Mouse (Mus musculus): ENCODE data around the gene Gm20449.
"Not testable (repeated sequence)": the region's sequence is repeated elsewhere in the genome, so short reads cannot be mapped to it uniquely, and the experiment has no call there.

Gm20449 gene

DNA sequence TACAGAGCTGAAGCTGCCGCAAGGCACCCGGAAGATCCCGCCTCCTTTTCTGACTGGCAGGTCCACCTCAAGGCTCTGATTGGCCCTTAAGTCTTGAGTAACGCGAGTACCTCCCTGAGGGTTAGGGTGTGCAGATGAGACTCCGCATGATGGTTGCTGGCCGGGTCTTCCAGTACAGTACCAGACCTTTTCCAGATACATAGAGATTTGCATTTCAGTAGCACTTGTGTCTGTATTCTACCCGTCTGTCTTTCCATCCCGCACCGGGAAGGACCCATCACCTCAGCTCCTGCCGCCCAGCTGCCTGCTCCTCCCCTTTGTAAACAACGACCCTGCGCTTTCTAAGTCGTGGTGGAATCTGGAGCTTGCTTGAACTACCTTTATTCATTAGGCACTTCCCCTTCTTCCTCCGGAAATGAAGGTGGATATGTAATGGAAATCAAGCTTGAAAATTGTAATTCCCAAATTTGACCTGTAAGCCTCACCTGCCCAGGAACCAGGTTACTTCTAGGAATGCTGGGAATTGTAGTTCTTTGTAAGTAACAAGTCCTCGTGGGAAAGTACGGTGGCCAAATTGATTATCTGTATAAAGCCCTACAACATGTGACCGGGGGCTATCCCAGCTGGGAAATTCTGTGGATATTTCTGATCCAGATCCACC is at the start of gene Gm20449, which contains the start of gene AW146154:
Gene Gm20449 (minus strand): TSS at position 29 of the 661 bp plus-strand sequence.
Gene AW146154 (minus strand): TSS at position 502 of the 661 bp plus-strand sequence.
- peak; percentile 91 for DNase-seq (ENCODE audit: low read depth)

DNA sequence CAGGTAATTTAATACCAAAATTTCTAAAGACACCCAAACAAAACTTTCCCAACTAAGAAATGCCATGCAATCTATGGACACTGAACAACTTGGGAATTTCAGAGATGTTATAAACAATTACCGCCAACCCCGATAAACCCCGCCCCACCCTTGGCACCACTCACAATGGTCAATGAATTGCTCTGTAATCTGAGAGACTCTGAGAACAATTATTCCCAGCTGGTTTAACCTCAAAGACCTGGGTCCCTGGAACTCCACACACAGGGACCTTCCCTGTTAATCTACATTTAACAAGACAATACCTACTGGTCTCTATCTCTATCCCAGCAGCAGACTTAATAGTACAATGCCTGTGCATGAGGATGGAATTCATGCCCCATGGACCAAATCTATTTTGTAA is 13.5 kb upstream of the Gm20449 start:
- DNase-seq (ENCODE audit: low read depth), result no peak

DNA sequence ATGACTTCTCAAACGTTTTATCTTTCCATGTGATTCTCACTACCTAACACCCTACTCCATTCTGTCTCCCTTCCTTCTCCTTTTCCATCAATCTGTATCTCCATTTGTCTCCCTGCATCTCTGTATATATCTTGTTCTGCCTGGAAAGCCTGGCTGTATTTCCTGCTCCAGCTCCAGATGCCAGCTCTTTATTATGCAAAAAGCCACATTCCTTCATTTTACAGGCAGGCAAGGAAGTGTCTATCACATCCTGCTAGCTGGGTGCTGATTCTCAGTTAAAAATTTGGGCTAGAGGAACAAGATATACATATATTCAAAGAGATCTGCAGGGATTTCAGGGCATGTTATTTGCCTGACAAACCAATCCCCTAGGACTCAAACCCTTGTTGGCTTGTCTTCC is 13.0 kb upstream of the Gm20449 start:
- DNase-seq (ENCODE audit: low read depth), result no peak

DNA sequence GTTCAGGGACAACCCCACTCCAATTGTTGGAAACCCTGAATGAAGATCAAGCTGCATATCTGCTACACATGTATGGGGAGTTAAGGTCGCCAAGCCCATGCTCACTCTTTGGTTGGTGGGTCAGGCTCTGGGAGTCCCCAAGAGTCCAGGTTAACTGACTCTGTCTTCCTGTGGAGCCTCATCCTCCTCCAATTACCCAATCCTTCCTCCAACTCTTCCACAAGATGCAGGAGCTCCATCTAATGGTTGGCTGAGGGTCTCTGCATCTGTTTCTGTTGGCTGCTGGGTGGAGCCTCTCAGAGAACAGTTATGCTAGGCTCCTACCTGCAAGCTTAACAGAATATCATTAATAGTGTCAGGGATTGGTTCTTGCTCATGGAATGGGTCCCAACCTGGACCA is 3.2 kb upstream of the Gm20449 start:
- DNase-seq (ENCODE audit: low read depth), result no peak

DNA sequence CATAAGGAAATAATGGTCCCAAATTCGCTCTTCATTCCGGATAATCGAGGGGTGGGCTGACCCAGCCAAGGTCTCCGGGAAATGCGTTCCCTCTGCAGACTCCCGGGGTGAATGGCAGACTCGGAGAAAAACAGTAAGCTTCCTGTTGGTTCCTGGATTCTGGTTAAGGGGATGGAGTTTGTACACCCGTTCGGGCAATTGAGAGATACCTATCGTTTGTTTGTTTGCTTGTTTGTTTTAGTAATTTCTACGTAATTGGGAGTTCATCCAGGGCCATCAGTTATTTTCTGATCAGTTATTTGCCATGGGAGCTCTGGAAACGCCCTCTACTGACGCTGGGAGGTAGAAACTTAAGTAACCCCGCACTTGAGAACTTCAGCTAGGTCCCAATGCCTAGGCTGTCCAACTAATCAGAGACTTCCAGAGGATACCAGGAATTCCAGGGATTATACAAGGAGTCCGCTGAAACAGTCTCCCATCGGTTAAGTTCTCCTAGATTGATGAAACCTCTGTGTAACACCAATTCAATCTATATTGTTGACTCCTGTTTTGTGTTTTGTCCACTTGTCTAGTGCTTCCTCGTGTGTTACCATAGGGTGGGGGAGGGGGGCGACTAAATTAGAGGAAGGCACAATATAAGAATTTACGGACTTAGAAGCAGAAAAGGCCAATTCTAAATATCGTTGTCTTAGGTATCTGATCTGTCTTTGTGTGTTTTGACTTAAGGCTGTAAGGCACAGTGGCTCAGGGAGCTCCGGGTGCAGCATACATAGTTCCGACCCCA is 1.1 kb upstream of the Gm20449 start:
- peak; percentile 74 for DNase-seq (ENCODE audit: low read depth)

DNA sequence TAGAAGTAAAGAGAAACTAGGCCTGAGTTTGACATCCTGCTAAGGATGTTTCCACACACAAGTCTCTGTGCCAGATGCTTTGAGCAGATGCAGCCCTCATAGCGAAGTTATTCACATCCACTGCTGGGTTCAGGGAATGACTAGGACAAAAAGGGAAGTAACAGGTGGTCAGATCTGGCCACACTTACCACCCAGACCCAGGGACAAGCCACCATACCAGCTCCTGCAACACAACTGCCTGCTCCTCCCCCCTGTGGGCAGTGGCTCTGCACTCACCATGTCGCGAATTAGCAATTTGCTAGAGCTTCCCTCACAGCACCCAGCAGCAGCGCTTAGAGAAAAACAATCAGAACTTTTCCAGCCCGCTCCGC is 214 bp downstream of the Gm20449 start:
- DNase-seq (ENCODE audit: low read depth), result not testable (repeated sequence)

DNA sequence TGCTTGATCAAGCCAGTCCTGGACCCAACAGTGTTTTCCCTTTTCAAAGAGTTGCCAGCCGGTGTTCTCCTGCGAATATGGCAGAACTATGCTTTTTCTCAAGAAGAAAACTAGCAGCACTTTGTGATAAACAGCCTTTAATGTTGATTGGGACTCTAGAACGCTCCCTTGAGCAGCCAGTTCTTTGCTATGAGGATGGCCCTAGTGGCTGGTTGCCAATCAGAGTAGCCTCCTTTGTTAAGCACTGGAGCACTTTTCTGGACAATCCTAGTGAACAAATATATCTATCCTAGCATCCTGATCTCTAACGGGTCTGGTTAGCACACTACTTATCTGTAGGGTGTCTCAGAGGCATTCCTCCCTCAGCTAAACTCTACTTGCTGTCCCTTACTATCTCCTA is 753 bp downstream of the Gm20449 start:
- not testable (repeated sequence) for DNase-seq (ENCODE audit: low read depth)

DNA sequence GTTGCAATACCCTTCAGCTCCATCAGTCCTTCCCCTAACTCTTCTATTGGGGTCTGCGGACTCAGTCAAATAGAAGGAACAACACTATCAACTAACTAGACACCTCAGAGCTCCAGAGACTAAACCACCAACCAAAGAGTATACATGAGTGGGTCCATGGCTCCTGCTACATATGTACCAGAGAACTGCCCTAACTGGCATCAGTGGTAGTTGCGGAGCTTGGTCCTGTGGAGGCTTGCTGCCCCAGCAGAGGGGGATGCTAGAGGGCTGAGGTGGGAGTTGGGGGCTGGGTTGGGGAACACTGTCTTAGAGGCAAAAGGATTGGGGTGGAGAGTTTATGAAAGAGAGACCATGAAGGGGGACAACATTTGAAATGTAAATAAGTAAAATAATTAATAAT is 1.3 kb downstream of the Gm20449 start:
- no peak for DNase-seq (ENCODE audit: low read depth)

DNA sequence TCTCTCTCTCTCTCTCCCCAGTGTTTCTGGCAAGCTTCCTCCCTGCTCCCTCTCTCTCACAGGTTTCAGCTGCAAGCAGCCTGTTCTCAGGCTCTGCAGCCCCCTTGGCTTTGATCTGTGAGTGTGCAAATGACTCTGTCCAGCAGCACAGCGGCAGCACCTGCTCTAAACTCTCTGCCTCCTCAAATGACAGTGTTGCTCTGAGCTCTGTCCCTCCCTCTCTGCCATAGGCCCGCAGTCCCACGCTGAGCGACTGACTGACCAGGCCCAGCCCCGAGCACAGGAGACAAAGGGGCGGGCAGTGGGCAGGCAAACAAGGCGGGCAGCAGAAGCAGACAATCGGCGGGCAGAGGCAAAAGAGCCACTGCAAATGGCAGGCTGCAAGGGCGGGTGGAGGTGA is 47.4 kb downstream of the Gm20449 start:
- DNase-seq (ENCODE audit: low read depth), result no peak

DNA sequence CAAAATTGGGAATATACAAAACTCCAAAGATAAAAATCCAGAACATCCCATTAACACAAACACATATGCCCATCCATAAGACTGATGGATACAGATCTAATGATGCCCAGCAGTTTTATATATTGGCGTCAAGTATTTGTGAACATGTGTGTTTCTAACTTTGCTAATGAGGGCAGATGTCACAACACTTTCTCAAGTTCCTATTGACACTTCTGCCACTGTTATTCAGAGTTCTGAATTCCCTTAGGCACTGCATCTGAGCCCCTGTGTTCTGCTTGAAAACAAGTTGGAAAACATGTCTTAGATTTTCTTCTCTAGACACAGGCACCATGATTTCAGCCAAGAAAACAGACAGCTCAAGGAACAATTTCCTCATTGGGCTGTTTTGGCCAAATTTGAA is 50.6 kb downstream of the Gm20449 start, which contains the start of gene Vmn2r57:
Gene Vmn2r57 (minus strand): TSS at position 101 of the 400 bp plus-strand sequence.
- DNase-seq (ENCODE audit: low read depth), result not testable (repeated sequence)

DNA sequence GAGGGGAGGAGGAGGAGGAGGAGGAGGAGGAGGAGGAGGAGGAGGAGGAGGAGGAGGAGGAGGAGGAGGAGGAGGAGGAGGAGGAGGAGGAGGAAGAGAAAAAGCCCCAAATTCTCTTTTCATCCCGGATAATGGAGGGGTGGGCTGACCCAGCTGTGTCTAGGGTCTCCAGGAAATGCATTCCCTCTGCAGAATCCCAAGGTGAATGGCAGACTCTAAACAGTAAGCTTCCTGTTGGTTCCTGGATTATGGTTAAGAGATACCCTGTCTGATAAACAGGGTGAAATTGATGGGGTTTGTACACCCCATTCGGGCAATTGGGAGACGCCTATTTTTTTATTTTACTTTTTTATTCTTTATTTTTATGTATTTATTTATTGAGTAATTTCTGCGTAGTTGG is 105.1 kb downstream of the Gm20449 start:
- peak; percentile 9 for DNase-seq (ENCODE audit: low read depth)

DNA sequence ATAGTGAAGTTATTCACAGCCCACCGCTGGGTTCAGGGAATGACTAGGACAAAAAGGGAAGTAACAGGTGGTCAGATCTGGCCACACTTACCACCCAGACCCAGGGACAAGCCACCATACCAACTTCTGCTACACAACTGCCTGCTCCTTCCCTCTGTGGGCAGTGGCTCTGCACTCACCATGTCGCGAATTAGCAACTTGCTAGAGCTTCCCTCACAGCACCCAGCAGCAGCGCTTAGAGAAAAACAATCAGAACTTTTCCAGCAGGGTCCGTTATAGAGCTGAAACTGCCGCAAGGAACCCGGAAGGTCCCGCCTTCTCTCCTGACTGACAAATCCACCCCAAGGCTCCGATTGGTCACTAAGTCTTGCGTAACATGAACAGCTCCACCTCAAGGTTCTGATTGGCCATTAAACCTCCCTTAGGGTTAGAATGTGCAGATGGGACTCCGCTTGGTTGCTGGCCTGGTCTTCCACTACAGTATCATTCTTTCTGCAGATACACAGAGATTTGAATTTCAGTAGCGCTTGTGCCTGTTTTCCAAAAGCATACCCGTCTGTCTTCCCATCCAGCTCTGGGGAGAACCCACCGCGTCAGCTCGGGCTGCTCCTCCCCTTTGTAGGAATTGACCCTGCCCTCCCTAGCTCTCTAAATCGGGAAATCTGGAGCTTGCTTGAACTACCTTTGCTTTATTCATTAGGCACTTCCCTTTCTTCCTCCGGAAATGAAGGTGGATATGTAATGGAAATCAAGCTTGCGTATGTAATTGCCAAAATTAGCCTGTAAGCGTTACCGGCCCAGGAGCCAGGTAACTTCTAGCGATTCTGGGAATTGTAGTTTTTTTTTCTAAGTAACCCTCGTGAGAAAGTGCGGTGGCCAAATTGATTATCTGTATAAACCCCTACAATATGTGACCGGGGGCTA is 105.9 kb downstream of the Gm20449 start, which contains the start of gene AI987944:
Gene AI987944 (minus strand): TSS at position 332 of the 924 bp plus-strand sequence.
- peak; percentile 93 for DNase-seq (ENCODE audit: low read depth)
